Mouse (Mus musculus) ES-CJ7 (cell line): Measurements from ENCODE around the gene Celsr3.

Experiments
- DNase-seq: peaks from one replicate; pipeline ENCODE4 v3.0.0; 2011; ENCODE audit warnings: low read depth, low spot score

The Celsr3 gene

DNA sequence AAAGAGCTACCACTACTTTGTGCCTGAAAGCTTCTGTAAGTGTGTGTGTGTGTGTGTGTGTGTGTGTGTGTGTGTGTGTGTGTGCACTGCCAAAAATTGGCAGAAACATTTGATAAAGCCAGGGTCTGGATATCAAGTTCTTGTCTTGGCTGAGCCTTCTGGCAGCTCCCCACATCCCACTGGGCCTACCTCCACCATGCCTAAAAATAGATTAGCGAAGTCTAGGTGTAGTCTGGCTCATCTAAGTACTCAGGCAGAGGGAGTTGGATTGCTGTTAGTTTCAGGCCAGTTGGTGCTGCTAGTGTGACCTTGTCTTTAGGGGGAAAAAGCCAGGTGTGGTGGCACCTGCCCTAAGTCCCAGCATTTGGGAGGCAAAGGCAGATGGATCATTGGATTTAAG lies 19.3 kb upstream of the Celsr3 start:
- no peak for DNase-seq

DNA sequence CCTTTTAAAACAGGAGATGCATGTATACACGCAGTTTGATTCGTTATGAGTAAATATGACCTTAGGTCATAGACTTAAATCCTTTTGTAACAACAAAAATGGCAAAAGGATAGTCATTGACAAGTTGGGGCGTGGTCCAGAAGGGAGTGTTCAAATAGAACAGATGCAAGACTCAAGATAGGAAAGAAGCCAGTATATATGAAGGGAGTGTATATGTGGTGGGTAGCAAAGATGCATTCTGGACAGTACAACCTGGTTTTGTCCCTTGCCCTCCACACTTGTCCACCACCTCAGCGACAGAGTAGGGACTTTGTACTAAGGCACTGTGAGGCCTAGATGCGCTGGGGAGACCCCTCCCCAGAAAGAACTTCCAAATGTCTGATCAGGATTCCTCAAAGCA lies 18.4 kb upstream of the Celsr3 start:
- DNase-seq: no peak

GRCm38 (mm10) chr9:108808163-108808665 lies 17.9 kb upstream of the Celsr3 start, which contains the start of gene Nckipsd:
Nckipsd (plus strand) TSS chr9:108808368.
- DNase-seq: peak; percentile 90

DNA sequence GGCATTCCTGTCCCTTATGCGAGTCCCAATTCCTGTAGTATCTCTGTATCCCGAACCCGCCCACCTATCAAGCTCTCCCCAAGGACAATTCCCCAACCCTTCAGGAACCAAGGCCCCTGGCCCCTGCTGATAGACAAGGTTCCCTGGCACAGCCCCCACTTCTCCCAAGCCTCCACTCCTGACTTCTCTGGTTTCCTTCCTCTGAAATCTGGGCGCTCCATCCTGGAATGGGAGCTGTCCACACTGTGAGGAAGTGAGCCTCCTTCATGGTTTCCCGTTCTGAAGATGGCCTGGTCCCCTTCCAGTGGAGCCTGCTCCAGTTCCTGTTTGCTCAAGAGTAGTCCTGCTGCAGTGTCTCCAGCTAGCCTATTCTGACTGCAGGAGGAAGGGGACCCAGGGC lies 16.9 kb upstream of the Celsr3 start:
- no peak for DNase-seq

DNA sequence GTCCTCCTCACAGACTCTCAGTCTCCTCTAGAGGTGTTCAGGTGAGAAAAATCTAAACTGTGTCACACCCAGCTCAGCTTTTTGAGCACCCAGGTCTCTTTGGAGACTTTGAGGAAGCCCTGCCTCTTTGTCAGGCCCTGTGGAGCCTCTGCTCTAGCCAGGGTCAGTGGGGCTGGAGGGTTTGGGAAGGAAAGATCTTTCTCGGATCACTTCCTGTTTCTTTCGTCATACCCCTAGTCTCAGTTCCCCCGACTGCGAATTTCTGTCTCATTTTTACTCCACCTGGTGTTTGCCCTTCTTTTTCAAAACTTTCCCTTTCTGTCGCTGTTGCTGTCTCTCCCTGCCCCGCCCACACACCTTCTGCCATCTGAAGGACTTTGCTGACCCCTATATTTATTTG lies 16.4 kb upstream of the Celsr3 start:
- DNase-seq: no peak

- DNase-seq: no peak
Measured at GRCm38 (mm10) chr9:108810516-108810915, 15.6 kb upstream of the Celsr3 start.

DNA sequence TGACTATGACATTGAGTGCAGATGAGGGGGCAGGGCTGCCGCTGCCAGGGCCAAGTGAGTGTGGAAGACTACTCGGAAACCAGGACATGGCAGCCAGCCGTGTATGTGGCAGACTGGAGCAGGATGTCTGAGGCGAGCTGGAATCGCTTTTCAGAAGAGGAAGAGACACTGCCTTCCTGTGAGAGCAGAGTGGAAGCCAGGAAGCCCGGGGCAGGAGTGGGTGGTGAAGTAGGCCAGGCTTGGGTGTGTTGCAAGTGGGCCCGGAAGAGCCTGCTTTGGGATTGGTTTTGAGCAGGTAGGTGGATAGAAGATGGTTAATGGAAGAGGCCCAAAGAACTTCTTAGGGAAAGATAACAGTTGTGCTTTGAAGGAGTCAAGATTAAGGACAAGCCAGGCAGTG lies 10.6 kb upstream of the Celsr3 start:
- DNase-seq: no peak

DNA sequence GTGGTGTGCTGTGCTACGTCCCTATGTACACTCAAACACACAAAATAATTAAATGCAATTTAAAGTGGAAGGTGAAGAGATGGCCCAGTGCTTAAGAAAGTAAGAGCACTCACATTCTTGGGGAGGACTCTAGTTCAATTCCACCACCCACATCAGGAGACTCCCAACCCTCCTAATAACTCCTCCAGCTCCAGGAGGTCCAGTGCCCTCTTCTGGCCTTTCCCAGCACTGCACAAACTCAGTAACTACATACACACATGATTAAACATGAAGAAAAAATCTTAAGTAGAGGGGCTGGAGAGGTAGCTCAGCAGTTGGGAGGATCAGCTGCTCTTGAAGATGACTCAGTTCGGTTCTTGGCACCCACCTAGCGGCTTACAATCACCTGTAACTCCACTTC lies 6.6 kb upstream of the Celsr3 start:
- DNase-seq: peak; percentile 68

- DNase-seq: no peak
Measured at GRCm38 (mm10) chr9:108820077-108820476, 6.0 kb upstream of the Celsr3 start.

DNA sequence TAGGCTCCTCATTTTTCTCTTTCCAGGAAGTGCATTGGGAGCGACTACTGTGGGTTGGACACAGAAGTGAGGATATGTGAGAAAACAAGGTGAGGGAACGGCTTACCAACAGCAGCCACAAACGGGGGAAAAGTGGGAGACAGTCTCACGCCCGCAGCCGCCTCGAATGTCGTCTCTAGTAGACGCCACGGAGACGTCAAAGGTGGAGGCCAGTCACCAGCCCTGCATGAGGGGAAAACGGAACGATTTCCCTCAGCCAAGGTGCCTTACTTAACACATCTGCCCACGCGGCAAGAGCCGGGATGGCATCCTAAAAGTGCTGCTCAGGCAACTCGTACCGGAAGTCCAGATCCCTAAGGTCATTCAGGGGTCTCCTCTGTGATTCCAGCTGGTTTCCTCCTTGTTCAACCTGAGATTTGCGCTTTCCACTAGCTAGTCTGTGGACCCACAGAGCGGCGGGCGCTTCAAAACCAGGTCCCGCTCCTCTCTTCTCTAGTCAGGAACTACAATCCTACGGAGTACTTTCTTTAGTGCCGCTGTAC lies 1.9 kb upstream of the Celsr3 start:
- DNase-seq: peak; percentile 76

GRCm38 (mm10) chr9:108824755-108825413 lies 1.2 kb upstream of the Celsr3 start:
- peak; percentile 98 for DNase-seq

- DNase-seq: peak; percentile 69
Measured at GRCm38 (mm10) chr9:108826700-108827340, 700 bp downstream of the Celsr3 start.

GRCm38 (mm10) chr9:108827454-108827853 lies 1.3 kb downstream of the Celsr3 start:
- DNase-seq: peak; percentile 36

- peak; percentile 41 for DNase-seq
Measured at GRCm38 (mm10) chr9:108827906-108828305, 1.8 kb downstream of the Celsr3 start.

DNA sequence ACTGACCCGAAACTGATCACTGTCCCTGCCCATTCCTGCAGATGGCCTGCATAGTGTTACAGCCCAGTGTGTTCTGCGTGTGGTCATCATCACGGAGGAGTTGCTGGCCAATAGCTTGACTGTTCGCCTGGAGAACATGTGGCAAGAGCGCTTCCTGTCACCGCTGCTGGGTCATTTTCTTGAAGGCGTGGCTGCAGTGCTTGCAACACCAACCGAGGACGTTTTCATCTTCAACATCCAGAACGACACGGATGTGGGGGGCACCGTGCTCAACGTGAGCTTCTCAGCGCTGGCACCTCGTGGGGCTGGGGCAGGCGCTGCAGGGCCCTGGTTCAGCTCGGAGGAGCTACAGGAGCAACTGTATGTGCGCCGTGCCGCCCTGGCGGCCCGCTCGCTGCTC lies 5.5 kb downstream of the Celsr3 start:
- no peak for DNase-seq

DNA sequence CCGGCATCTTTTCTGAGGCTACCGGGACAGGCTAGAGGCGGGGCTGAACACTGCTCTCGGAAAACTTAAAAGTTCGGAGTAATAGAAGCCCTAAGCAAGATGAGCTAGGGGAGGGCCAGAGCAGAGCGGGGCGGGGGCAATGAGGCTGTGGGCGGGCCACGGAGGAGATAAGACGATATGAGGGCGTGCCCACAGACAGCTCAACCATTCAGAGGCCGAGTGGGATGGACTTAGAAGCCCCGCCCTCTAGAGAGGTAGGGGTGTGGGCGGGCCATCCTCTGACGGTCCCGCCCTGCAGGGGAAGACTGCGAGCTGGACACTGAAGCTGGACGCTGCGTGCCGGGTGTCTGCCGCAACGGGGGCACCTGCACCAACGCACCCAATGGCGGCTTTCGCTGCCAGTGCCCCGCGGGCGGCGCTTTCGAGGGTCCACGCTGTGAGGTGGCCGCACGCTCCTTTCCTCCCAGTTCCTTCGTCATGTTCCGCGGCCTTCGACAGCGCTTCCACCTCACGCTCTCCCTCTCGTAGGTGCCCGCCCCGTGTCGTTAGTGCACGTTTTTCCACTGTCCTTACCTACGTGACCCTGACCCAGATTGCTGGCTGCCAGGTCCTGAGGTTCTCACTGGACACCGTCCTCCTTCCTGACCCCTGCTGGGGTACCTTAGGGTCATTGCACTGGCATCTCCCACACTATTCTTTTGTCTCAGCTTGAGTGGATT lies 6.4 kb downstream of the Celsr3 start:
- DNase-seq: peak; percentile 97

GRCm38 (mm10) chr9:108842989-108843388 lies 16.9 kb downstream of the Celsr3 start:
- DNase-seq: peak; percentile 78

- DNase-seq: no peak
Measured at GRCm38 (mm10) chr9:108845390-108845789, 19.3 kb downstream of the Celsr3 start.

- DNase-seq: peak; percentile 48
Measured at GRCm38 (mm10) chr9:108847374-108847773, 21.3 kb downstream of the Celsr3 start.

GRCm38 (mm10) chr9:108848419-108848818 lies 22.3 kb downstream of the Celsr3 start:
- DNase-seq: peak; percentile 65

- no peak for DNase-seq
Measured at GRCm38 (mm10) chr9:108852976-108853375, 26.9 kb downstream of the Celsr3 start, which contains the start of gene Slc26a6. Slc26a6 (plus strand) TSS chr9:108853283.

GRCm38 (mm10) chr9:108853635-108854240 lies 27.6 kb downstream of the Celsr3 start:
- peak; percentile 96 for DNase-seq
